Mouse (Mus musculus) ES-Bruce4 (cell line): ENCODE results near the gene Myl3.

Experiments
- CTCF ChIP-seq: IDR thresholded peaks from one replicate; pipeline ENCODE4 v1.8.1; 2011; ENCODE audit warnings: low read depth, low read length
- EP300 ChIP-seq: IDR thresholded peaks from 2 replicates; pipeline ENCODE4 v1.6.1; 2011; ENCODE audit warnings: low read depth, low read length; ENCODE audit not compliant: insufficient read depth
- POLR2A ChIP-seq: IDR thresholded peaks from one replicate; pipeline ENCODE4 v1.8.1; 2011; ENCODE audit warnings: low read length; ENCODE audit not compliant: insufficient read depth

- TF ChIP-seq CTCF (no peak), POLR2A (no peak), EP300 (no peak)
Measured at GRCm38 (mm10) chr9:110743456-110744323, 2.0 kb downstream of the Myl3 start.
